Mouse (Mus musculus): ENCODE measurements at regions not wholly inside any gene's neighbourhood (a gene's known extent, or its start where the extent isn't known, plus 50 kb on each side); places are given as distances from the start of the nearest gene placed in this dataset.
A peak's percentile ranks its signal among the peaks of the same experiment; 100 is the strongest.

DNA sequence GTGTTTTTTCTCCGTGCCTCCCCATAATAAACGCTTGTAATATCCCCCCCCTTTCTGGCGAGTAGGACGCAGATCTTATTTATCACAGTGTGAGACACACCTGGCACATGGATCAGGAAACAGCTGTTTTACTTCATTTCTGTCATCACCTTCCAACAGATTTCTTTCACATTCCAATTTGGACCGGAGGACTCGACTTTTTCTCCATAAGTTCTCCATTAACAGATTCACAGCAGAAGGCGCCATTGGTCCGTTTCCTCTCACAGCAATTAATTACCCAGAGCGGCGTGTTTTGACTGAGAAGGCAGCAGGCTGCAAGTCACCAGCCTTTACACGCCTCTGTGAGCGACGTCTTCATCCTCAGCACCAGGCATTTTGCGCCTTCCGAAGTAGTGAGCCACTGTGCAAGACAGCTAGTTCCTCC, 258.1 kb upstream of the Nt5e start:
- DNase-seq (ENCODE audit: low spot score), result no peak

DNA sequence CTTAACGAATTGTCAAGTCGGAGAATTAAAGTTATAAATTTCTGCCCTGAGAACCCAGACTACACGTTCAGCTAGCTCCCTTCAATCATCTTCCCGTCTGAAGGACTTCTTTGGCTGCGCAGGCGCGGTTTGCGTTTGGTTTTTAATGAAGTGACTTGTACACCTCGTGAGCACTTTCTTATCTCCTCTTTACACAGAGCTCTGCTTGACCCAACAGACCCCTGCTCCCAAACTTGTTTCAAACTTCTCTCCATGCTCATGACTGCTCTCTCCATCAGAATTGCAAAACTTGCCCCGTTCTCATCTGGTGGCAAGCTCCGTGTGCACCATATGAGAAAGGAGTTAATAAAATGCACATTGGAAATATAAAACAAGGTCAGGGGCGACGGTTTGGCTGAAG, 257.2 kb upstream of the Nt5e start:
- no peak for DNase-seq (ENCODE audit: low spot score)

- peak; percentile 37 for DNase-seq (ENCODE audit: low spot score)
These were observed 253.8 kb upstream of the Nt5e start for GRCm38 (mm10) chr9:88073165-88073564.

GRCm38 (mm10) chr9:88073579-88073978, 253.4 kb upstream of the Nt5e start:
- DNase-seq (ENCODE audit: low spot score), result no peak

- DNase-seq (ENCODE audit: low spot score), result no peak
These were observed 244.0 kb upstream of the Nt5e start for GRCm38 (mm10) chr9:88082931-88083479.

DNA sequence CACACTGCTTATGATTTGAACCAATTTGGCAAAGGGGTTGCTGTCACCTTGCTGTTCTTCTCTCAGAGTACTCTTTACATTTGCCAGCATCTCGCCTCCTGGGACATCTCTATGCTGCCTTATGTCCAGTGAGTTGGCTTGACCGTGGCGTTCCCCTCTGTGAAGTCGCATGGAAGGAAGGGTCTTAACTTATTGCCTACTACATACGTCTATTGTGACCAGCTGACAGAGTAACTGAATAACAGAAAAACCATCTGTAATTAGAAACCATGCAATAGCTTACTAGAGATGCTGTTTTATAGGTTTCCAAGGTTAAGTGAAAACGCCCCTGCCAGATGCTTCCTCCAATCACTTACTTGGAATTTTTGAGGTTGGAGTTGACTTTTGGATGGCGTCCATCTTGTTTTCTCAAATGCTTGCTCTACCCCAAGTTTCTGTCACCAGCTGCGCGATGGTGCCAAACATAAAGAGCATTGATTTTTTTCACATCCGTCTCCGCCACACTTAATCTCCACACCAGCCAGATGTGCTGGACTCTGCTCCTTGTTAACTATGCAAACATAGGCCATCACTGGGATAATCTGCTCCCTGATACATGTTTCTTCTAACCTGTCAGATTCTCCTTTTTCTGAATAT, 241.7 kb upstream of the Nt5e start:
- DNase-seq (ENCODE audit: low spot score), result no peak

- DNase-seq (ENCODE audit: low spot score), result no peak
These were observed 241.1 kb upstream of the Nt5e start for GRCm38 (mm10) chr9:88085866-88086265.

DNA sequence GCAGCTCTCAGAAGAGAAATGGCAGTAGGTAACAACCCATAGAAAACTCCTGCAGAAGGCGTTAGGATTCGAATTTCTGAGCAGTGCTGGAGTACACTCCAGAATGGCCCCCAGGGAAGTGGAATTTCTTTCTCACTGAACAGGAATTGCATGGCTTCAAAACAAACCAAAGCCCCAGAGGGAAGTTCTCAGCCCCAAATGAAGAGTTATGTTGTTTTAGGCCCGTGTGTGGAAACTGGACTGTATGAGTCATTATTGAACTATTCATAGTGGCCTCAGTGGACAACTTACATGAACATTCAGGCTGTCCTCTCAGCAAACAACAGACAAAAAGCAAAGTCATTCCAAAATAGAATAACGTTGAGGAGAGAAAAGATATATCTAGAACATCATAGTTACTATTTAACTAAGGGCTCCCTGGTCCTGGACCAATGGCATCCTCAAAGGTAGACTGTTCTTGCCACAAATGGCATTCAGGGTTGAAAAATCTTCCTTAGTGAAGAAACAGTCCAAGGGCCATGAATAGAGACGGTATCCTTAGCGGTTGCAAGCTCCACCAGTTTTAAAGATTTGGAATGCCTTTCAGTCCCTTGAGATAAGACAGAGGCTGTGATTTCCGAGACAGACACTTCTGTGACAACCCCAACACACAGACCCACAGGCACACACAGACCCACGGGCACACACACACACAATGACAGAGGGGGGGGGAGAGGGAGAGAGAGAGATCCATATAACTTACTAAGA, 235.0 kb upstream of the Nt5e start:
- no peak for DNase-seq (ENCODE audit: low spot score)

GRCm38 (mm10) chr9:88092561-88092960, 234.4 kb upstream of the Nt5e start:
- no peak for DNase-seq (ENCODE audit: low spot score)

DNA sequence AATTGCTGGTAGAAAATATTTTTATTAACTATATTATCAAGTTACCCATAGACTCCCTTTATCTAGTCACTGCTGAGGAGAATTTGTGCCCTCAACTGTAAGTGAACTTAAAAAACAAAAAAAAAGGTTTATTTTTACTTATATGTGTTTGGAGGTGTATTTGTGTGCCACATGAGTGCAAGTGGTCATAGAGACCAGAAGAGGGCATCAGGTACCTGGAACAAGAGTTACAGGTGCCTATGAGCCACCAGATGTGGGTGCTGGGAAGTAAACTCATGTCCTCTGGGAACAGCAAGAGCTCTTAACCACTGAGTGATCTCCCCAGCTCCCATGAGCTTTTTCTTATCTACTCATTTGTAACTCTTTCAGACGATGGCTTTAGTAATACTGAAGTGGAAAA, 213.9 kb upstream of the Nt5e start:
- no peak for DNase-seq (ENCODE audit: low spot score)

DNA sequence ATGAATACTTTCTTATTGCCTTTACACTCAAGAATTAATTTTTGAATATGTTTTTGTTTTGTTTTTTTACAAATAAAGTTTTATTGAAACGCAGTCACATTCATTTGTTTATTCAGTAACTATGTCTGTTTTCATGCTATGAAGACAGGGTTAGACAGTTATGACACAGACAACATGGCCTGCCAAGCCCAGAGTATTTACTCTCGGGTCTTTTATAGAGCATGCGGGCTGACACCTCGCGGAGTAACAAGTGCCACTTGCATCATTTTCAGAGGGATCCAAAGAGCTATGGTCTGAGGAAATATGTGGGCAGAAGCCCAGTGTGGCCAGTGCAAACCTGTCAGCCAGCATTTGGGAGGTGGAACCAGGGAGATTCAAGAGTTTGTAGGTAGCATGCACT, 206.5 kb upstream of the Nt5e start:
- no peak for DNase-seq (ENCODE audit: low spot score)

DNA sequence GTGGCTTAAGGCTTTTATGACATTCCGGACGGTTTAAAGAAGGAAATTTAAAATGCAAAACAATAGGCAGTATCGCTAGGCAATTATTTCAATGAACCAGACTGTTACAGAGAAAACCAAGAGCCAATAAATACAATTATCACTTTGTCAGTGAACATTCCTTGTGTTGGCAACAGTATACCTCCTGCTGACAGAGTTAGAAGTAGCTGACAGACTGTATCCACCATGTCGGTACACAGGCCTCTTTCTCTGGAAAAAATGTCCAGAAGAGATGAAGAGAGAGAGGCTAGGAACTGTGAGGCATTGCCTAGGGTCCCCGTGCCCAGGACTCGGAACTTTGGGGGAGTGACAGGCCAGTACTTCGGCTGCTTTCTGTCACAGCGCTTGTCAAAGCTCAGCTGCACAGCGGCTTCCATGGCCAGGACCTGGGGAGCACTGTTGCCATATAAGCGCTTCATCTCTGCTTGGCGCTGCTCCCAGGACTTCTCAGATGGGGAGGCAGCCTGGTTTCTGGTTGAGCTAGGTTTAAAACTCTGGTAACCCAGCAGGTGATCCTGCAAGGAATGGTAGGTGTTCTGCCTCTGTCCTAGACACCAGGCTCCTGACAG, 205.9 kb upstream of the Nt5e start:
- DNase-seq (ENCODE audit: low spot score), result no peak

- no peak for DNase-seq (ENCODE audit: low spot score)
These were observed 202.5 kb upstream of the Nt5e start for GRCm38 (mm10) chr9:88124322-88125005.

DNA sequence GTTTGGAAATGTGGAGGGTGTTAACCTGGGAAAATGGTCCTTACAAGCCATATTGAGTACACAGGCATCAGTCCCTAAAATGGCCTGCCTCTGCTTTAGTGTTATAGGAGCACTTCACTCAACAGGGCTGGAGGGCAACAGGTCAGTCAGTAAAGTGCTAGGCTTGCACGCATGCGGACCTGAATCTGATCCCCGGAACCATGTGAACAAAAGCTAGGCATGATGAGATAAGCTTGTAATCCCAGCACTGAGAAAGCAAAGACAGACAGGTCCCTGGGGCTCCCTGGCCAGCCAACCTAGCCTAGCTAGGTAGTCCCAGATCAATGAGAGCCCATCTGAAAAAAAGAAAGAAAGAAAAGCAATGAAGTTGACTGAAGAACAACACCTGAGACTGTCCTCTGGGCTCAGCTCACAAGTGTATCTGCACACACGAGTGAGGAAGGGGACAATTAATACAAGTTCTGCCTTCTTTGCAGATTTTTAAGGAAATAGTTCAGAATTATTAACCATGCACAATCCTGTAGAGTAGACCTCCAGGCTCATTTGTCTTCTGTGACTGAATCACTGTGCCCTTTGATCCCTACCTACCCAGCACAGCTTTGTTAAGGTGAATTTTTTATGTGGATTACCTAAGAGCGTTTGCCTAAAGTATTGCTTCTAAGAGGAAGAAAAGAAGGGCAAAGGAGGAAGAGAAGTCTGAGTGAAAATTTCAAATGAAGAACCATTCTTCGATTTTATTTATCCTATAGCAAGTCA, 163.8 kb upstream of the Nt5e start:
- no peak for DNase-seq (ENCODE audit: low spot score)

DNA sequence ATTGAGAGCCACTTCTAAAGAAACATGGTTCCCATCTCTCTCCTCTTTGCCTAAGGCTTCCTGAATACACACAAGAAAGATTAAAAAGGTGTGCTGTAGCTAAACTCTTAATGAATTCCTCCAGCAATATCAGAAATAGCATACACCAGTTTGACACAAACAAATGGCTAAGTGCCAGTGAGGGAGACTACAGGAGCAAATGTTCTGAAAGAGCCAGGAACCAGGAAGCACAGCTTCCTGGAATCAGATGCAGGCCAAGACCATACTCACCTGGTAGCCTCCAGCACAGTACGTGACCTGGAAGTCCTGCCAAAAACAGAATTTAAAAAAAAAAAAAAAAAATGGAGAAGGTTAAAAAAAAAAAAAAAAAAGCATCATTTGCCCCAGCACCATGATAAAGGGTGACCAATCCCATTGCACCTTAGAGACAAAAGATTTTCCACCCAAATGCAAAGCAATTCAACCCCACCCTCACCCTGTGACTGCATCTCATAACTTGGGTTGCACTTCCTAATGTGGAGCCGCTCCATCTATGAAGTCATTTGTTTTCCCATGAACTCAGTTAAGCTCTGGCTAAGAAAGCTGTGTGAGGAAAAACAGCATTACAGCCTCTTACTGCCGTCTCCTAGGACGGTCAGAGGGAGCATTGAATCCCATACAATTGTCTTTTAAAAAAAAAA, 149.3 kb upstream of the Nt5e start:
- DNase-seq (ENCODE audit: low spot score), result no peak

DNA sequence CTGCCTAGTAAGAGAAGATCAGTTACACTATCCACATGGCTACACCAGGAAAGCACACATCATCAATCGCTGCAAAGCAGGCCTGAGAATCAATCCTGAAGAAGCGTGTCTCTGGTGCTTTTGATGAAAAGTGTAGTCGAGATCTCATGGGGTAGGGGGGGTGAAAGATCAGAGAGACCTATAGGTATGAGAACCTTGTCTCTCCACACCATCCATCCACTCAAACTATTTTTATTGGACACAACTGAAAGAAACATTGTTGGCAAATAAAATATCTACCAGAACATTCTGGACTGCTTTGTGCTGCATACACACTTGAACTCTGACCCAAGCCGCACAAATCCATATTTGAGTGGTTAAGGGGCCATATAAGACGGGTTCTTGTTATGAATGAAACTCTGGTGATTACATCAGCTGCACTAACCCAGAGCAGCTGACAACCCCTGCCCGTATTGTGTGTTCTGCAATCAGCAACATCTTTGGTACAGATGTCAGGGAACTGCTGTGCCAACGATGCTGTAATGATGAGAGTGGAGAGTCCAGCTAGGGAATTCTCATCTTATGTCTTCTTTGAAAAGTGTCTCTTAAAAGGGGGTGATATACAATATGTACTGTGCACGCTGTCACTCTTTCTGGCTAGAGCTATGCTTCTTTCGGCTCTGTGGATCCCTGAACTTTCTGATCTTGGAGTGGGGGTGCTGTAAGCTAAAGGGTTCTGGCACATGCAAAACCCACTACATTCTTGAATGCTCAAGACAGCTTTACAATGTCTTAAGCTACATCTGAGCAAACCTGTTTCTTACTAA, 145.6 kb upstream of the Nt5e start:
- DNase-seq (ENCODE audit: low spot score), result no peak

- DNase-seq (ENCODE audit: low spot score), result no peak
These were observed 119.6 kb upstream of the Nt5e start for GRCm38 (mm10) chr9:88207378-88207777.

DNA sequence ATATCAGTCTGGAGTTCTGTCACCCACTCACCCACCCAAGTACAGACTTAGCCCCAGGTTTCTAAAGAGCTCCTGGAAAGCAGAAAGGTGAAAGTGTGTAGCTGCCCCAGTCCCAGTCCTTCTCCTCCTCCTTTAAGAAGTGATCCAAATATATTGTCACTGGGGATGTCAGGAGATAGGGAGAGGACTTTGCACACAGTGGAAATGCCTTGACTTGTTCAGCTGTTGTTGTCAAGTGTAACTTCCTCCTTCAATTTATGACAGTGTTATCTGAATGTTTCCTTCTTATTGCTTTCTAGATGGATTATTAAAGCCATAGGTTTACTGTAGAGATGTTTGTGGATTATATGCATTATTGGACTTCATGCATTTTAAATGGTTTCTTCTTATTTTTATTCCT, 119.0 kb upstream of the Nt5e start:
- DNase-seq (ENCODE audit: low spot score), result no peak

DNA sequence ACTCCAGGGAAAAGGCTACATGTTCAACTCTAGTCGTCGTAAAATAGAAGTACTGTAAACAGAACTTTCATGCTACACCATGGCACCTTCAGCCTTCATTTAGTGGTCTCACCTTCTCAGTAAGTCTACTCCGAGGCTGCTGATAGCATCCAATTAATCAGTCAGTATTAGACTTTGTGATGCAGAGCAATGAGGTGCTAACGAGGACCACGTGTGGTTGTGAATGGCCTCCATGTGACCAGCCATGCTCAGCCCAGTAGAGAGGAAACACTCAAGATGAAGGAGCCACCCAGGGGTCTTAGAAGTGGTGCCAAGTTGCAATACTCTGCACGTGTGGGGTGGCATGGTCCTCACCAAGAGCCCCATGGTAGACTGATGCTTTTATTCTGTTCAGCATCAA, 112.2 kb upstream of the Nt5e start:
- no peak for DNase-seq (ENCODE audit: low spot score)

DNA sequence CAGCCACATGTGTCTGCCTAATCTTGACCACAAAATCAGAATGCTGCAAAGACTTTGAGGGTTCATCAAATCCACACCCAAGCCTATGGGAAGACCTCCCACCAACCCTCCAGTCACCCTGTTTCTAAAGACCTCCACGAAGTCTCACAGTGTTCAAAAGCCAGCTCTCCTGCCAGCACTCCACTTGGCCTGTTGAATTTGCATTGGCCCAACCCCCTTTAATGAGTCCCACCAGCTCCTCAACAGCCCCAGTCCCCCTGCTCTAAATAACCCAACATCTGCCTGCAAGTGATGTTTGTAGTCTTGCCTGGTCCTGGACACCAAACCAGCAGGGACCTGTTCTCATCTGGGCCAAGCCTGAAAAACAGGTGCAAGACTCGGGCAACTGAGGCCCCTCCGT, 106.6 kb upstream of the Nt5e start:
- DNase-seq (ENCODE audit: low spot score), result no peak
